Mouse (Mus musculus) bone marrow, adult 2 months (tissue): ENCODE data around the gene BC048403. TPM values are rescaled to one million over a fixed set of nuclear protein-coding genes. Genes with fewer than 3 reads are reported as not detected.

Experiments
- H3K27ac ChIP-seq: fragments of 200-500 bp; 2 replicates; pipeline ENCODE4 v1.5.1; 2012; ENCODE audit warnings: low read depth, mild to moderate bottlenecking, control low read depth, inconsistent platforms, low read length; ENCODE audit not compliant: control insufficient read depth, poor library complexity, insufficient read depth
- H3K4me1 ChIP-seq: fragments of 200-500 bp; 2 replicates; pipeline ENCODE4 v1.6.1; 2011; ENCODE audit warnings: low read length; ENCODE audit not compliant: control insufficient read depth, insufficient read depth
- H3K4me3 ChIP-seq: fragments of 200-500 bp; replicated peaks from 2 replicates; pipeline ENCODE3; 2011; ENCODE audit warnings: mild to moderate bottlenecking, low read depth, low read length, control low read depth; ENCODE audit not compliant: control insufficient read depth
- CTCF ChIP-seq: fragments of 200-500 bp; IDR thresholded peaks from 2 replicates; pipeline ENCODE4 v1.5.1; 2011; ENCODE audit warnings: low read length, control low read depth; ENCODE audit not compliant: control insufficient read depth, insufficient read depth
- POLR2A ChIP-seq: fragments of 200-500 bp; IDR thresholded peaks from 2 replicates; pipeline ENCODE4 v1.6.1; 2011; ENCODE audit warnings: low read depth, mild to moderate bottlenecking, control low read depth, low read length, borderline replicate concordance; ENCODE audit not compliant: control insufficient read depth
- WGBS: fragments of 180-500 bp; shearing (Covaris S2); methylation state at CpG from one replicate; pipeline ENCODE4 v1.1.7; 2018; 5-methylcytosine and 5-hydroxymethylcytosine counted together
- polyA plus RNA-seq: library from polyadenylated mRNA; stranded (reverse); fragments of >200 nt; gene quantifications from 2 replicates; pipeline ENCODE4 v1.2.4, GENCODE M21; 2011; ENCODE audit warnings: low replicate concordance; ENCODE audit not compliant: missing spikeins, insufficient read depth, insufficient read length

Gene BC048403
- polyA plus RNA-seq, 1 experiment = 2.2 TPM

DNA sequence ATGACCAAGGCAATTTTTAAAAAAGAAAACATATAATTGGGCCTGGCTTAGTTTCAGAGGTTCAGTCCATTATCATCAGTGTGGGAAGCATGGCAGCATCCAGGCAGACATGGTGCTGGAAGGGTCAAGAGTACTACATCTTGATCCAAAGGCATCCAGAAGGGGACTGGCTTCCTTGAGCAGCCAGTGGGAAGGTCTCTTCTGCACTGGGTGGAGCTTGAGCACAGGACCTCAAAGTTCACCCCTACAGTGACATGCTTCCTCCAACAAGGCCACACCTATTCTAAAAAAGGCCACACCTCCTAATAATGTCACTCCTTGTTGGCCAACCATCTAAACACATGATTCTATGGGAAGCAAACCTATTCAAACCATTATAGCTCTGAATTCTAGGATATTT is 22.9 kb upstream of the BC048403 start:
- no peak overlapping the region for H3K4me3 ChIP-seq
- no peak overlapping the region for H3K27ac ChIP-seq
- no peak for TF ChIP-seq CTCF
- no peak for TF ChIP-seq POLR2A
- H3K4me1 ChIP-seq = no peaks in the 10 kb centered on the region

DNA sequence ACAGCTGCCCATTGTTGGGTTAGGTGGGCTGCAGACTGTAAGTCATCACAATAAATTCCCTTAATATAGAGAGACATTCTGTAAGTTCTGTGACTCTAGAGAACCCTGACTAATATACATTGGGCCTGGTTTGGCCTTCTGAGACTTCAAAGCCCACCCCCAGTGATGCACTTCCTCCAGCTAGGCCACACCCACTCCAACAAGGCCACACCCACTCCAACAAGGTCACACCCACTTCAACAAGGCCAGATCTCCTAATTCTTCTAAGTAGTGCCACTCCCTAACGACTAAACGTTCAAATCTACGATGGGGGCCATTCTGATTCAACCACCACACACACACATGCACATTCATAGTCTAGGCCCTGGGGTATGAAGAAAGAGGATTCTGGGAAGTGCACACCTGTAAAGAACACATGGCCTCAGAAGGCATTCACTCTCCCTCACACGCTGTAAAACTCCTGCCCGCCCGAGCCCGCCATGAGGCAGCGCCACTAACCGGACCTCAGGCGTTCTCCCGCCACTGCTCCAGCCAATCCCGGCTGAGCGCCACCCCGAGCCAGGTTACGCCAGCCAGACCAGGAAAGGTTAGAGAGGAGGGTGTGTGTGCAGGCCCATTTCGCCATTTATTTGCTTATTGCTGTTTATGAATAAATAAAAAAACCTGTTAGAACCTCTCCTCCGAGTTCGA is 20.7 kb upstream of the BC048403 start:
- TF ChIP-seq CTCF (no peak), POLR2A (no peak)
- no peaks in the 10 kb centered on the region for H3K4me1 ChIP-seq
- WGBS = 88% methylated on average over 18 of the region's 18 CpGs
- no peak overlapping the region for H3K4me3 ChIP-seq
- no peak overlapping the region for H3K27ac ChIP-seq

DNA sequence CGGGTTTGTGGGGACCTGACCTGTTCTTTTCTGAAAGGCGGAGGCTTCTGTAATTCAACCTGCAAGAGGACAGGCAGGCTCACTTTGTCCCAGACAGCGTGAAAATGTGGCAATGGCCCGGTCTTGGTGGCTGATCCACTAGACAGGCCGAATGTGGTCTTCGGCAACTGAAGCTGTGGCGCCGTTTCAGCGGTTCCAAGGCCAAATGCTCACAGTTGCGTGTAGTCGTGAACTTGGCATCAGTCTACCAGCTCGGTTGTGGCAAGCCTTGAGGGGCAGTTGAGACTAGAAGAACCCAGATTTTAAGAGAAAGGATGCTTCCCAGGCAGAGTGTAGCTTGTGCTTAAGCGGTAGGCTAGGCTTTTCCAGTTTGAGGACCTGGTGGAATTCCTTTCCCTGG is 19.0 kb upstream of the BC048403 start:
- no peak overlapping the region for H3K27ac ChIP-seq
- no peaks in the 10 kb centered on the region for H3K4me1 ChIP-seq
- 90% methylated on average over 13 of the region's 13 CpGs for WGBS
- no peak for TF ChIP-seq CTCF
- TF ChIP-seq POLR2A = no peak
- no peak overlapping the region for H3K4me3 ChIP-seq

DNA sequence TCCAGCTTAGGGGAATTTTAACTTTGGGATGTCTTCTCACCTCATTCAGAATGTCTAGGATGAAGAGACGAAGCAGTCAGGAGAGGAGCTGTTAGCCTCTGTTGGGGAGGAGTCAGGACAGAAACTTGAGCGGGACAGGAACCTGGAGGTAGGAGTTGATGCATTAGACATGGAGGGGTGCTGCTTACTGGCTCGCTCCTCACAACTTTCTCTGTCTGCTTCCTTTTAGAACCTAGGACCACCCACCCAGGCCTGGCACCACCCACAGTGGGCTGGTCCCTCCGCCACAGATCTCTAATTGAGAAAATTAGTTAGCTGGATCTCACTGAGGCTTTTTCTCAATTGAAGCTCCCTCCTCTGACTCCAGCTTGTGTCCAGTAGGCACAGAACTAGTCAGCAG is 13.2 kb upstream of the BC048403 start:
- Histone ChIP-seq H3K4me3 (no peak overlapping the region), H3K27ac (no peak overlapping the region), H3K4me1 (no peaks in the 10 kb centered on the region)
- WGBS = 82% methylated on average over 4 of the region's 4 CpGs
- TF ChIP-seq CTCF (no peak), POLR2A (no peak)

DNA sequence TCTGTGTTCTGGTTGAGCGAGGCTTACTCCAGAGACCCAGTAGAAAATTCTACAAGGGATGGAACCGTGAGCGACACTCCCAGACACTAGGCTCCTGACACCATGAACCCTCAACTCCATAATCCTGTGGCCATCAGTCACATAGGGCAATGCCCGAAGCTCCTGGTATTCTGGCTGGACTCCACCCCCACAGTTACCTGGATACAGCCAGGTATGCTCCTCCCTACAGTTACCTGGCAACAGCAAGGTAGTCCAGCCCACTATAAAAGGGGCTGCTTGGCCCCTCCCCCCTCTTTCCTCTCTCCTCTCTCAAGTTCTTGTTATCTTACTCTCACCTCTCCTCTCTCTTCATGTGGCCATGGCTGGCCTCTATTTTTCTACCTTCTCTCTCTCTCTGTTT is 12.6 kb upstream of the BC048403 start:
- no peak overlapping the region for H3K27ac ChIP-seq
- WGBS = 89% methylated on average over 4 of the region's 4 CpGs
- H3K4me1 ChIP-seq = no peaks in the 10 kb centered on the region
- TF ChIP-seq POLR2A = no peak
- TF ChIP-seq CTCF = no peak
- no peak overlapping the region for H3K4me3 ChIP-seq

DNA sequence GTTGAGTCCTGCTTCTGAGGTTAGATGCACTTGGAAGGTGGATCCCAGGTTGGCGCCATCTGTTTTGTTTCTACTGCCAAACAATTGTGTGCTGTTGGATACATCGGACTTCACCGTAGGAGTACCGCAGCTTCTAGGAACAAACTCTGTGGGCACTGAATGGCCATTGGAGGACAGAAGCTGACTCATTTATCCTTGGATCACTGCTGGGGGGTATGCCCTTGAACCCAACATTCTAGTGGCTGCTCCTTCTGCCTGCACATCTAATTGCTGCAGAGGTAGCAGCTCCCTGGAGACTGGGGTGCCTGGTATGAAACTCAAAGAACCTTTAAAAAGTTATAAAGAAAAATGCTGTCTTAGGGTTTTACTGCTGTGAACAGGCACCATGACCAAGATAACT is 11.5 kb upstream of the BC048403 start:
- Histone ChIP-seq H3K4me3 (no peak overlapping the region), H3K4me1 (no peaks in the 10 kb centered on the region), H3K27ac (no peak overlapping the region)
- TF ChIP-seq POLR2A = no peak
- no peak for TF ChIP-seq CTCF
- WGBS = 94% methylated on average over 4 of the region's 4 CpGs

DNA sequence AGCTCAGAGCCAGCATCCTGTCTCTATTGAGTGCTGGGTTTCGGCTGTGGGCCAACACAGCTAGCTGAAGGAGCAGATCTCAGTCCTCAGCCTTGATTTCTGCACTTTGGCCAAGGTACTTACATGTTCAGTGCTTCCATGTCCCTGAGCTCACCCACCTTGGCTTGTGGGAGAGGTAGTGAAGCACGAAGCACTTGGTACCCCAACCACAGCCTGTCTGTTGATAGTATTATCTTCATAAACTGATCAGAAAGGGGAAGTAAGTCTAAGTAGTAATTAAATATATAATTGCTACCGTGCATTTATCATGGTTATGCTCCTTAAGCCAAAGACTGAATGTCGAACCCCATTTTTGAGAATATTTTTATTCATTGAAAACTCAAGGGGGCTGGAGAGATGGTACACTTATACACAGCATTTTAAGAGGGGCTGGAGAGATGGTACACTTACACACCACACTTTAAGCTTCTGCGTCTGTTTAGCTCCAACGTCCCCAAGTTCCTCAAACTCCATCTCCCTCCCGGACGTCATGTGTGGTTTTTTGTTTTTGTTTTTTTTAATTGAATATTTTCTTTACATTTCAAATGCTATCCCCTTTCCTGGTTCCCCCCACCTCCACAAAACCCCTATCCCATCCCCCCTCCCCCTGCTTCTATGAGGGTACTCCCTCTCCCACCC is 8.6 kb upstream of the BC048403 start:
- H3K4me3 ChIP-seq = no peak overlapping the region
- no peaks in the 10 kb centered on the region for H3K4me1 ChIP-seq
- 16% methylated on average over 8 of the region's 8 CpGs for WGBS
- H3K27ac ChIP-seq = no peak overlapping the region
- TF ChIP-seq CTCF = no peak
- no peak for TF ChIP-seq POLR2A

DNA sequence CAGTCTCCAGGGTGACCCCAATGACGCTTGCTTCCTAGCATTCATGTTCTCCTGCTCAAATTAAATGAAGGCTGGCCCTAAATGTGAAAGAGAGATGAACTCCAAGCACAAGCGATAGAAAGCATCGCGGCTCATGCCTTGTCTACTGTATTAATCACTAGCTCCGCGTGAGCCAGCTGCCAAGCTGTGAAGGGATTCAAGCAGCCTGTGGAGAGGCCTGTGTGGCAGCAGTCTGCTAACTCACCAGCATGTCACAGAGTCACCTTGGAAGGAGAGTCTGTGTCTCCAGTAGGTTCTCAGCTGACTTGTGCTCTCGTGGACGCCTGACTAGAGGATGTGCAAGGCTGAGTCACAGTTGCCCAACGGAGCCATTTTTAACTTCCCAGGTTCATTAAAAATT is 7.2 kb upstream of the BC048403 start:
- H3K4me3 ChIP-seq = no peak overlapping the region
- no peaks in the 10 kb centered on the region for H3K4me1 ChIP-seq
- 87% methylated on average over 9 of the region's 9 CpGs for WGBS
- no peak for TF ChIP-seq CTCF
- no peak for TF ChIP-seq POLR2A
- no peak overlapping the region for H3K27ac ChIP-seq

DNA sequence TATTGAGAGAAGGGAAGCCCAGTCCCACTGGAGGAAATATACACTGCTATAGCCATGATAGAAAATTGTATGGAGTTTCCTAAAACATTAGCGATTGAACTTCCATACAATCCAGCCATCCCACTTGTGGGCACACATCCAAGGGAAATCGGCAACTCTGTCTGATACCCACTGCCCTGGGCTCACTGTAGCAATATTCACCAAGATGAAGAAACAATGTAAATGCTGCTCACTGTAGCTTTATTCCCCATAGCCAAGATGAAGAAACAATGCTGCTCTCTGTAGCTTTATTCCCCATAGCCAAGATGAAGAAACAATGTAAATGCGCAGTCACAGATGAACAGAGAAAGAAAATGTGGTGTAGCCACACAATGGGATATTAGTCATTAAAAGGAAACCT is 2.5 kb upstream of the BC048403 start:
- no peak overlapping the region for H3K27ac ChIP-seq
- no peak overlapping the region for H3K4me3 ChIP-seq
- TF ChIP-seq CTCF = no peak
- no peak for TF ChIP-seq POLR2A
- H3K4me1 ChIP-seq = no peaks in the 10 kb centered on the region; the same call in 1 of the 2 replicates
- 88% methylated on average over 3 of the region's 3 CpGs for WGBS
